Mouse (Mus musculus) R1 (cell line): ENCODE measurements at regions not wholly inside any gene's neighbourhood (a gene's known extent, or its start where the extent isn't known, plus 50 kb on each side); places are given as distances from the start of the nearest gene placed in this dataset.
"Not testable (repeated sequence)": the region's sequence is repeated elsewhere in the genome, so short reads cannot be mapped to it uniquely, and the experiment has no call there.

Source experiments
- DNase-seq: peaks from one replicate; pipeline ENCODE4 v3.0.0-alpha.2; 2018; ENCODE audit warnings: low read depth, low spot score

GRCm38 (mm10) chr1:168681685-168682491 lies 249.8 kb upstream of the Pbx1 start:
- DNase-seq, result no peak

GRCm38 (mm10) chr1:168680674-168681073 lies 248.6 kb upstream of the Pbx1 start:
- no peak for DNase-seq

GRCm38 (mm10) chr1:168676418-168677413 lies 244.6 kb upstream of the Pbx1 start:
- DNase-seq, result peak; percentile 7

GRCm38 (mm10) chr1:168675741-168676140 lies 243.7 kb upstream of the Pbx1 start:
- no peak for DNase-seq

GRCm38 (mm10) chr1:168662755-168663284 lies 230.8 kb upstream of the Pbx1 start:
- DNase-seq, result no peak

GRCm38 (mm10) chr1:168660956-168661355 lies 228.9 kb upstream of the Pbx1 start:
- DNase-seq, result no peak

GRCm38 (mm10) chr1:168659578-168659977 lies 227.5 kb upstream of the Pbx1 start:
- DNase-seq, result no peak

- DNase-seq, result no peak
Observed at GRCm38 (mm10) chr1:168632837-168633236, 200.8 kb upstream of the Pbx1 start.

GRCm38 (mm10) chr1:168631979-168632378 lies 199.9 kb upstream of the Pbx1 start:
- no peak for DNase-seq

GRCm38 (mm10) chr1:168601967-168602366 lies 169.9 kb upstream of the Pbx1 start:
- DNase-seq, result not testable (repeated sequence)

- DNase-seq, result no peak
Observed at GRCm38 (mm10) chr1:168600461-168601160, 168.5 kb upstream of the Pbx1 start.

- no peak for DNase-seq
Observed at GRCm38 (mm10) chr1:168598191-168598667, 166.2 kb upstream of the Pbx1 start.

GRCm38 (mm10) chr1:168597495-168597894 lies 165.4 kb upstream of the Pbx1 start:
- DNase-seq, result no peak

- no peak for DNase-seq
Observed at GRCm38 (mm10) chr1:168584137-168584536, 152.1 kb upstream of the Pbx1 start.

GRCm38 (mm10) chr1:168582434-168582833 lies 150.4 kb upstream of the Pbx1 start:
- no peak for DNase-seq

GRCm38 (mm10) chr1:168569930-168570515 lies 138.0 kb upstream of the Pbx1 start:
- DNase-seq, result no peak

- DNase-seq, result no peak
Observed at GRCm38 (mm10) chr1:168552394-168552793, 120.3 kb upstream of the Pbx1 start.

- peak; percentile 8 for DNase-seq
Observed at GRCm38 (mm10) chr1:168549807-168550435, 117.9 kb upstream of the Pbx1 start.

- no peak for DNase-seq
Observed at GRCm38 (mm10) chr1:168546156-168546555, 114.1 kb upstream of the Pbx1 start.

GRCm38 (mm10) chr1:168545072-168545780 lies 113.2 kb upstream of the Pbx1 start:
- DNase-seq, result no peak
